26 mouse cellular contexts compared by ENCODE assay signal in genomic region chr19:28402956-28403355, GRCm38 (mm10).
"Had no signal": no experiment of that assay in that cellular context is flagged by ENCODE, and none has a peak within 500 bp of the region (broad histone marks: within the 10 kb centered on the region; RNA-seq: fewer than 3 reads in every experiment).

No protein-coding gene starts in this region.

- H3K4me1 ChIP-seq: heart, embryonic 10.5 days; hindbrain, embryonic 10.5 days; hindbrain, embryonic 12.5 days; intestine, embryonic 15.5 days; liver, embryonic 13.5 days; liver, embryonic 15.5 days had no signal

- H3K9ac ChIP-seq: heart, embryonic 12.5 days; hindbrain, embryonic 12.5 days; hindbrain, embryonic 14.5 days; intestine, embryonic 15.5 days; limb, embryonic 13.5 days; limb, embryonic 15.5 days; liver, embryonic 13.5 days; liver, embryonic 15.5 days had no signal

- H3K4me2 ChIP-seq: heart, embryonic 12.5 days; hindbrain, embryonic 12.5 days; hindbrain, embryonic 14.5 days; intestine, embryonic 15.5 days; limb, embryonic 13.5 days; limb, embryonic 15.5 days; liver, embryonic 11.5 days; liver, embryonic 13.5 days; liver, embryonic 15.5 days had no signal

- ATAC-seq: forebrain, embryonic 16.5 days; hindbrain, embryonic 16.5 days; inflammation-experienced regulatory T-cells, adult 6 months; intestine, embryonic 15.5 days; intestine, postnatal 0 days had no signal

- H3K27ac ChIP-seq: gastrocnemius, adult 2 months; heart, embryonic 10.5 days; hindbrain, embryonic 10.5 days; hindbrain, embryonic 12.5 days; hindbrain, embryonic 14.5 days; intestine, embryonic 15.5 days; kidney, postnatal 0 days; limb, embryonic 13.5 days; limb, embryonic 15.5 days; liver, embryonic 13.5 days; liver, embryonic 15.5 days had no signal

- H3K4me3 ChIP-seq: gastrocnemius, adult 2 months; heart, embryonic 10.5 days; heart, embryonic 12.5 days; hindbrain, embryonic 10.5 days; hindbrain, embryonic 12.5 days; intestine, embryonic 15.5 days; layer of hippocampus, adult 2 months; limb, embryonic 13.5 days; limb, embryonic 15.5 days; liver, embryonic 13.5 days; liver, embryonic 15.5 days had no signal

- H3K36me3 ChIP-seq: heart, embryonic 10.5 days; heart, embryonic 12.5 days; hindbrain, embryonic 10.5 days; hindbrain, embryonic 12.5 days; intestine, embryonic 15.5 days; limb, embryonic 13.5 days; limb, embryonic 15.5 days; liver, embryonic 13.5 days; liver, embryonic 15.5 days had no signal

- DNase-seq: gastrocnemius, adult 2 months; gastrocnemius, postnatal 10 days; gastrocnemius, postnatal 25 days; heart, adult 18-20 months; heart, postnatal 10 days; heart, postnatal 4 days; kidney, adult 18-20 months; left cerebral cortex, postnatal 4 days; liver, embryonic 13.5 days; lung, adult 18-20 months had no signal

- H3K27me3 ChIP-seq: heart, embryonic 12.5 days; hindbrain, embryonic 12.5 days; intestine, embryonic 15.5 days; limb, embryonic 13.5 days; limb, embryonic 15.5 days; liver, embryonic 13.5 days; liver, embryonic 15.5 days had no signal

- H3K9me3 ChIP-seq: heart, embryonic 10.5 days; heart, embryonic 12.5 days; hindbrain, embryonic 10.5 days; hindbrain, embryonic 12.5 days; intestine, embryonic 15.5 days; limb, embryonic 13.5 days; limb, embryonic 15.5 days; liver, embryonic 13.5 days; liver, embryonic 15.5 days had no signal
